Mouse (Mus musculus): ENCODE measurements around the gene Glb1. TPM values are rescaled to one million over a fixed set of nuclear protein-coding genes. Genes with fewer than 3 reads are reported as not detected.
"Not testable (repeated sequence)": the region's sequence is repeated elsewhere in the genome, so short reads cannot be mapped to it uniquely, and the experiment has no call there.

Gene Glb1
- polyA plus RNA-seq (2015; fragmentation: Nextera tagmentation; extraction: Ambion mirVana): 23.3 and 23.4 TPM in 2 replicates

- H3K9ac ChIP-seq (replicated peaks; ENCODE audit: low read depth, low read length): peak within 1 kb of the TSS; percentile 88
- peak within 1 kb of the TSS; percentile 92 for H3K4me3 ChIP-seq (replicated peaks; ENCODE audit: low read length)
- H3K4me1 ChIP-seq (replicated peaks; ENCODE audit: control insufficient read depth, insufficient read depth, low read length): peaks cover 11% of the 10 kb centered on the region
- H3K27ac ChIP-seq (ENCODE audit: low read length): peak within 1 kb of the TSS; percentile 84
- ATAC-seq: peak; percentile 97
- no peaks in the 10 kb centered on the region for H3K27me3 ChIP-seq (replicated peaks; ENCODE audit: control insufficient read depth, insufficient read depth, low read length)
- no peaks in the 10 kb centered on the region for H3K9me3 ChIP-seq (ENCODE audit: control insufficient read depth, low read length)
- H3K36me3 ChIP-seq (ENCODE audit: control insufficient read depth, insufficient read depth): peaks cover 3% of the 10 kb centered on the region; the same call in 1 of the 2 replicates
- H3K4me2 ChIP-seq (ENCODE audit: low read length): peak within 1 kb of the TSS; percentile 83
- under 1% methylated on average over 71 of the region's 73 CpGs for WGBS
Measured at GRCm38 (mm10) chr9:114400949-114401684, at the start of gene Glb1, which contains the start of gene Tmppe. Gene Glb1 (plus strand): TSS chr9:114401076. Gene Tmppe (plus strand): TSS chr9:114401105.

GRCm38 (mm10) chr9:114367783-114368470, 32.9 kb upstream of the Glb1 start:
- Histone ChIP-seq H3K4me1 (replicated peaks; ENCODE audit: control insufficient read depth, insufficient read depth, low read length) (peaks cover 6% of the 10 kb centered on the region), H3K9me3 (ENCODE audit: control insufficient read depth, low read length) (no peaks in the 10 kb centered on the region), H3K27me3 (replicated peaks; ENCODE audit: control insufficient read depth, insufficient read depth, low read length) (no peaks in the 10 kb centered on the region), H3K27ac (ENCODE audit: low read length) (0 out of 2 replicates have a peak overlapping the region, but pooled peaks have one; percentile 3), H3K9ac (replicated peaks; ENCODE audit: low read depth, low read length) (peak overlapping the region; percentile 70), H3K36me3 (ENCODE audit: control insufficient read depth, insufficient read depth) (no peaks in the 10 kb centered on the region), H3K4me3 (replicated peaks; ENCODE audit: low read length) (peak overlapping the region; percentile 59), H3K4me2 (ENCODE audit: low read length) (peak overlapping the region; percentile 94)
- WGBS: under 1% methylated on average over 48 of the region's 48 CpGs
- ATAC-seq: peak; percentile 88

GRCm38 (mm10) chr9:114368471-114368858, 32.4 kb upstream of the Glb1 start:
- H3K4me2 ChIP-seq (ENCODE audit: low read length): peak overlapping the region; percentile 94
- peak overlapping the region; percentile 59 for H3K4me3 ChIP-seq (replicated peaks; ENCODE audit: low read length)
- ATAC-seq: peak; percentile 47
- peaks cover 6% of the 10 kb centered on the region for H3K4me1 ChIP-seq (replicated peaks; ENCODE audit: control insufficient read depth, insufficient read depth, low read length)
- H3K9me3 ChIP-seq (ENCODE audit: control insufficient read depth, low read length): no peaks in the 10 kb centered on the region
- peak overlapping the region; percentile 70 for H3K9ac ChIP-seq (replicated peaks; ENCODE audit: low read depth, low read length)
- no peak overlapping the region for H3K27ac ChIP-seq (ENCODE audit: low read length)
- 9% methylated on average over 12 of the region's 12 CpGs for WGBS
- no peaks in the 10 kb centered on the region for H3K36me3 ChIP-seq (ENCODE audit: control insufficient read depth, insufficient read depth)
- H3K27me3 ChIP-seq (replicated peaks; ENCODE audit: control insufficient read depth, insufficient read depth, low read length): no peaks in the 10 kb centered on the region

- not testable (repeated sequence) for H3K4me1 ChIP-seq (replicated peaks; ENCODE audit: control insufficient read depth, insufficient read depth, low read length); H3K27me3 ChIP-seq (replicated peaks; ENCODE audit: control insufficient read depth, insufficient read depth, low read length); H3K4me2 ChIP-seq (ENCODE audit: low read length); H3K9me3 ChIP-seq (ENCODE audit: control insufficient read depth, low read length); ATAC-seq; H3K27ac ChIP-seq (ENCODE audit: low read length); H3K9ac ChIP-seq (replicated peaks; ENCODE audit: low read depth, low read length); H3K36me3 ChIP-seq (ENCODE audit: control insufficient read depth, insufficient read depth); H3K4me3 ChIP-seq (replicated peaks; ENCODE audit: low read length)
- 51% methylated on average over 5 of the region's 5 CpGs for WGBS
Measured at GRCm38 (mm10) chr9:114369389-114369788, 31.5 kb upstream of the Glb1 start.

- not testable (repeated sequence) for ATAC-seq; H3K4me1 ChIP-seq (replicated peaks; ENCODE audit: control insufficient read depth, insufficient read depth, low read length); H3K9ac ChIP-seq (replicated peaks; ENCODE audit: low read depth, low read length); H3K27ac ChIP-seq (ENCODE audit: low read length); H3K36me3 ChIP-seq (ENCODE audit: control insufficient read depth, insufficient read depth); H3K4me2 ChIP-seq (ENCODE audit: low read length); H3K4me3 ChIP-seq (replicated peaks; ENCODE audit: low read length); H3K9me3 ChIP-seq (ENCODE audit: control insufficient read depth, low read length); H3K27me3 ChIP-seq (replicated peaks; ENCODE audit: control insufficient read depth, insufficient read depth, low read length)
- 25% methylated on average over 5 of the region's 5 CpGs for WGBS
Measured at GRCm38 (mm10) chr9:114371717-114372116, 29.2 kb upstream of the Glb1 start.

GRCm38 (mm10) chr9:114375276-114375962, 25.5 kb upstream of the Glb1 start:
- WGBS: 89% methylated on average over 10 of the region's 10 CpGs
- H3K36me3 ChIP-seq (ENCODE audit: control insufficient read depth, insufficient read depth): no peaks in the 10 kb centered on the region
- H3K4me3 ChIP-seq (replicated peaks; ENCODE audit: low read length): no peak overlapping the region
- H3K9ac ChIP-seq (replicated peaks; ENCODE audit: low read depth, low read length): no peak overlapping the region
- H3K27ac ChIP-seq (ENCODE audit: low read length): no peak overlapping the region
- H3K4me1 ChIP-seq (replicated peaks; ENCODE audit: control insufficient read depth, insufficient read depth, low read length): no peaks in the 10 kb centered on the region
- H3K9me3 ChIP-seq (ENCODE audit: control insufficient read depth, low read length): no peaks in the 10 kb centered on the region
- no peak for ATAC-seq
- no peaks in the 10 kb centered on the region for H3K27me3 ChIP-seq (replicated peaks; ENCODE audit: control insufficient read depth, insufficient read depth, low read length)
- H3K4me2 ChIP-seq (ENCODE audit: low read length): no peak overlapping the region

GRCm38 (mm10) chr9:114377168-114377567, 23.7 kb upstream of the Glb1 start:
- Histone ChIP-seq H3K4me2 (ENCODE audit: low read length) (no peak overlapping the region), H3K36me3 (ENCODE audit: control insufficient read depth, insufficient read depth) (no peaks in the 10 kb centered on the region), H3K27ac (ENCODE audit: low read length) (no peak overlapping the region), H3K27me3 (replicated peaks; ENCODE audit: control insufficient read depth, insufficient read depth, low read length) (no peaks in the 10 kb centered on the region), H3K4me1 (replicated peaks; ENCODE audit: control insufficient read depth, insufficient read depth, low read length) (no peaks in the 10 kb centered on the region), H3K9me3 (ENCODE audit: control insufficient read depth, low read length) (no peaks in the 10 kb centered on the region), H3K4me3 (replicated peaks; ENCODE audit: low read length) (no peak overlapping the region), H3K9ac (replicated peaks; ENCODE audit: low read depth, low read length) (no peak overlapping the region)
- ATAC-seq: no peak
- WGBS: 96% methylated on average over 10 of the region's 10 CpGs

GRCm38 (mm10) chr9:114379871-114380270, 21.0 kb upstream of the Glb1 start:
- H3K27ac ChIP-seq (ENCODE audit: low read length): no peak overlapping the region
- 94% methylated on average over 12 of the region's 12 CpGs for WGBS
- H3K4me3 ChIP-seq (replicated peaks; ENCODE audit: low read length): no peak overlapping the region
- H3K9me3 ChIP-seq (ENCODE audit: control insufficient read depth, low read length): no peaks in the 10 kb centered on the region
- ATAC-seq: no peak
- no peaks in the 10 kb centered on the region for H3K4me1 ChIP-seq (replicated peaks; ENCODE audit: control insufficient read depth, insufficient read depth, low read length)
- H3K9ac ChIP-seq (replicated peaks; ENCODE audit: low read depth, low read length): no peak overlapping the region
- H3K4me2 ChIP-seq (ENCODE audit: low read length): no peak overlapping the region
- no peaks in the 10 kb centered on the region for H3K36me3 ChIP-seq (ENCODE audit: control insufficient read depth, insufficient read depth)
- no peaks in the 10 kb centered on the region for H3K27me3 ChIP-seq (replicated peaks; ENCODE audit: control insufficient read depth, insufficient read depth, low read length)
